Mouse (Mus musculus): ENCODE measurements at regions not wholly inside any gene's neighbourhood (a gene's known extent, or its start where the extent isn't known, plus 50 kb on each side); places are given as distances from the start of the nearest gene placed in this dataset.
A peak's percentile ranks its signal among the peaks of the same experiment; 100 is the strongest.

GRCm38 (mm10) chr3:61849317-61849716 lies 483.6 kb upstream of the B430305J03Rik start:
- DNase-seq (ENCODE audit: low read depth): no peak

- DNase-seq (ENCODE audit: low read depth): no peak
Observed at GRCm38 (mm10) chr3:61846703-61847102, 481.0 kb upstream of the B430305J03Rik start.

GRCm38 (mm10) chr3:61839355-61840009 lies 473.7 kb upstream of the B430305J03Rik start:
- peak; percentile 42 for DNase-seq (ENCODE audit: low read depth)

- no peak for DNase-seq (ENCODE audit: low read depth)
Observed at GRCm38 (mm10) chr3:61816807-61817206, 451.1 kb upstream of the B430305J03Rik start.

- DNase-seq (ENCODE audit: low read depth): no peak
Observed at GRCm38 (mm10) chr3:61796021-61796420, 430.3 kb upstream of the B430305J03Rik start.

- no peak for DNase-seq (ENCODE audit: low read depth)
Observed at GRCm38 (mm10) chr3:61790674-61791073, 424.9 kb upstream of the B430305J03Rik start.

All from naive thymus-derived CD4-positive, alpha-beta T cell, adult 2 months (primary cell).